ENCODE assay signal across 20 mouse cellular contexts in the genomic region with DNA sequence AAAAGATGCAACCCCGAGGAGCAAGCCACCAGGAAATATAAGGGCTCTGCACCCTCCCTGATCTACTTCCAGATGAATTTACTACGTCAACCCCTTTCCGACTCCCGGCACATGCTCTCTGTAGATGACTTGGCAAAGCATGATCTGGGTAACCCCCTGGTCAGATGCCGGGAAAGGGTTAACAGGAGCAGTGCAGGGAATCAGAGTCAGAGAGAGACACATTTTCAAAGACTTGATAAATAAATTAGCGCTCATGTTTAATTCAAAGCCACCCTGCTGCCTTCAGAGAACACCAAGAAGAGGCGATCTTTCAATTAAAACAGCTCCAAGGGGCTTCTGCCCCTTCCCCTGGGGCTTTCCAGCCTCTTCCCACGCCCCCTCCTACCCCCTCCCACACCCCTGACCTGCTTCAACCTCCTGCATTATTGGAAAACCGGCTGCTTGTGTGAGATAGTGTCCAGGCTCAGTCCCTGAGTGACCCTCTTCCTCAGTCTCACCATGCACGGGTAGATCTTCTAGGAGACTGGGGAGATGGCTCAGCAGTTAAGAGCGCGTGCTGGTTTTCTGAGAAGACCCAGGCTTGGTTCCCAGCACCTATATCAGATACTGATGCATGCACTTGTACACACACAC. TPM values are rescaled to one million over a fixed set of nuclear protein-coding genes. Genes with fewer than 3 reads are reported as not detected.
DNase-seq lines count a peak whose midpoint lies in the region; ATAC-seq and TF ChIP-seq lines count a peak whose summit lies in the region.
"Had no signal": no experiment of that assay in that cellular context is flagged by ENCODE, and none has a peak within 500 bp of the region (broad histone marks: within the 10 kb centered on the region; RNA-seq: fewer than 3 reads in every experiment).

No protein-coding gene starts in this region.

- H3K9me3 ChIP-seq in forebrain, embryonic 15.5 days: no peaks in the 10 kb centered on the region
- no peaks in the 10 kb centered on the region for H3K9me3 ChIP-seq in neural tube, embryonic 11.5 days (ENCODE audit: control insufficient read depth, low read length)
- H3K9me3 ChIP-seq in intestine, postnatal 0 days (ENCODE audit: control insufficient read depth): no peaks in the 10 kb centered on the region
- H3K9me3 ChIP-seq: intestine, embryonic 15.5 days; limb, embryonic 15.5 days had no signal

- no peak for TF ChIP-seq CTCF in intestine, postnatal 0 days (IDR thresholded peaks at IDR 0.05; ENCODE audit: low read depth)

- no peaks in the 10 kb centered on the region for H3K36me3 ChIP-seq in forebrain, embryonic 15.5 days
- H3K36me3 ChIP-seq in neural tube, embryonic 11.5 days (ENCODE audit: control insufficient read depth, insufficient read depth, low read length): no peaks in the 10 kb centered on the region
- H3K36me3 ChIP-seq in intestine, postnatal 0 days (ENCODE audit: control insufficient read depth, insufficient read depth): no peaks in the 10 kb centered on the region
- H3K36me3 ChIP-seq: G1E; intestine, embryonic 15.5 days; limb, embryonic 15.5 days had no signal

- ATAC-seq in forebrain, embryonic 15.5 days (replicated peaks): peak; percentile 43; the same call in 1 of the 2 replicates
- 0 out of 2 replicates have a peak, but pooled peaks have one; percentile 53 for ATAC-seq in neural tube, embryonic 11.5 days (ENCODE audit: insufficient read depth, low FRiP score, low TSS enrichment)
- no peak for ATAC-seq in intestine, postnatal 0 days
- ATAC-seq in CD4-positive, CD25-positive, alpha-beta regulatory T cell, adult 4 months: no peak
- ATAC-seq: intestine, embryonic 15.5 days had no signal

- no peak overlapping the region for H3K4me3 ChIP-seq in forebrain, embryonic 15.5 days
- no peak overlapping the region for H3K4me3 ChIP-seq in neural tube, embryonic 11.5 days (ENCODE audit: low read depth, low read length)
- H3K4me3 ChIP-seq in intestine, postnatal 0 days (ENCODE audit: low read depth, low read length): no peak overlapping the region
- H3K4me3 ChIP-seq: gastrocnemius, adult 2 months; heart, adult 2 months; intestine, embryonic 15.5 days; limb, embryonic 15.5 days had no signal

- H3K27me3 ChIP-seq in forebrain, embryonic 15.5 days: no peaks in the 10 kb centered on the region
- no peaks in the 10 kb centered on the region for H3K27me3 ChIP-seq in neural tube, embryonic 11.5 days (ENCODE audit: control insufficient read depth, insufficient read depth, low read length)
- H3K27me3 ChIP-seq in intestine, postnatal 0 days (replicated peaks; ENCODE audit: control insufficient read depth, insufficient read depth, low read length): no peaks in the 10 kb centered on the region
- H3K27me3 ChIP-seq: intestine, embryonic 15.5 days; limb, embryonic 15.5 days had no signal

- 20% methylated on average over 12 of the region's 12 CpGs for WGBS in forebrain, embryonic 15.5 days
- 34% methylated on average over 12 of the region's 12 CpGs for WGBS in neural tube, embryonic 11.5 days
- 53% methylated on average over 12 of the region's 12 CpGs for WGBS in intestine, postnatal 0 days

- DNase-seq in embryo, embryonic 11 days: peak; percentile 34
- DNase-seq in mesoderm, embryonic 11.5 days (ENCODE audit: low read depth, low spot score): peak; percentile 6
- peak; percentile 36 for DNase-seq in neural tube, embryonic 11.5 days (ENCODE audit: low spot score)
- no peak for DNase-seq in cerebellum, postnatal 36 days
- no peak for DNase-seq in adipocyte (ENCODE audit: low spot score)
- DNase-seq: adrenal gland, adult 2 months; cerebellum, adult 18-20 months; gastrocnemius, adult 2 months; heart, adult 2 months; layer of hippocampus, adult 9-11 months; lung, adult 18-20 months; lung, postnatal 4 days had no signal

- 0 out of 2 replicates have a peak overlapping the region, but pooled peaks have one; percentile 33 for H3K27ac ChIP-seq in forebrain, embryonic 15.5 days (replicated peaks)
- H3K27ac ChIP-seq in neural tube, embryonic 11.5 days (ENCODE audit: low read depth, low read length): no peak overlapping the region
- H3K27ac ChIP-seq in intestine, postnatal 0 days (ENCODE audit: low read depth, low read length): no peak overlapping the region
- H3K27ac ChIP-seq: gastrocnemius, adult 2 months; heart, adult 2 months; intestine, embryonic 15.5 days; kidney, postnatal 0 days; limb, embryonic 15.5 days had no signal

- no peak overlapping the region for H3K9ac ChIP-seq in forebrain, embryonic 15.5 days (replicated peaks)
- no peak overlapping the region for H3K9ac ChIP-seq in neural tube, embryonic 11.5 days (ENCODE audit: low read length)
- no peak overlapping the region for H3K9ac ChIP-seq in intestine, postnatal 0 days (ENCODE audit: low read depth, low read length)
- H3K9ac ChIP-seq: intestine, embryonic 15.5 days; limb, embryonic 15.5 days had no signal

- H3K4me2 ChIP-seq in forebrain, embryonic 15.5 days (replicated peaks): peak overlapping the region; percentile 1; the same call in 1 of the 2 replicates
- H3K4me2 ChIP-seq in neural tube, embryonic 11.5 days (ENCODE audit: low read depth): no peak overlapping the region
- no peak overlapping the region for H3K4me2 ChIP-seq in intestine, postnatal 0 days (replicated peaks; ENCODE audit: low read depth)
- H3K4me2 ChIP-seq: intestine, embryonic 15.5 days; limb, embryonic 15.5 days had no signal

- H3K4me1 ChIP-seq in forebrain, embryonic 15.5 days: peaks cover 9% of the 10 kb centered on the region
- no peaks in the 10 kb centered on the region for H3K4me1 ChIP-seq in neural tube, embryonic 11.5 days (ENCODE audit: control insufficient read depth, insufficient read depth, low read length)
- no peaks in the 10 kb centered on the region for H3K4me1 ChIP-seq in intestine, postnatal 0 days (replicated peaks; ENCODE audit: control insufficient read depth, insufficient read depth, low read length)
- H3K4me1 ChIP-seq: intestine, embryonic 15.5 days; limb, embryonic 15.5 days had no signal

RNA-seq across cellular contexts. Expression of gene Nptx2, which starts 45.7 kb away (rescaled TPM):
- 1.7 and 3.4 TPM in 2 replicates for polyA plus RNA-seq in forebrain, embryonic 15.5 days (2015; fragmentation: Nextera tagmentation; extraction: Ambion mirVana)
- 2.8 TPM in 2 replicates for polyA plus RNA-seq in neural tube, embryonic 11.5 days (2014; fragmentation: Nextera tagmentation; extraction: Ambion mirVana)
- 2.0 and 2.2 TPM in 2 replicates for polyA plus RNA-seq in intestine, postnatal 0 days (2015; fragmentation: Nextera tagmentation; extraction: Ambion mirVana)
- not detected for polyA plus RNA-seq in CD4-positive, CD25-positive, alpha-beta regulatory T cell, adult 4 months (2017; shearing (Covaris generic))
- polyA plus RNA-seq: G1E; heart, postnatal 0 days had no signal

Comparison
In these comparisons a context has a peak if more than half of its experiments do, and no peak if none do; other contexts are left out.
1. DNase-seq: peak in embryo, embryonic 11 days (single experiment), mesoderm, embryonic 11.5 days (single experiment) and neural tube, embryonic 11.5 days (single experiment); none in cerebellum, postnatal 36 days (0 of 2) and adipocyte (single experiment).
2. ATAC-seq: peak in forebrain, embryonic 15.5 days (single experiment) and neural tube, embryonic 11.5 days (single experiment); none in intestine, postnatal 0 days (single experiment) and CD4-positive, CD25-positive, alpha-beta regulatory T cell, adult 4 months (single experiment).